Mouse (Mus musculus) E14TG2a.4 (cell line): ENCODE results near the gene Nedd4.

Experiments
- CTCF ChIP-seq: conservative IDR thresholded peaks from 2 replicates; pipeline ENCODE4 v1.5.1; 2014; ENCODE audit warnings: low read length
- NANOG ChIP-seq: IDR thresholded peaks from 2 replicates; pipeline ENCODE4 v1.6.1; 2014; ENCODE audit warnings: borderline replicate concordance, low read length, mixed read lengths
- POU5F1 ChIP-seq: IDR thresholded peaks from 2 replicates; pipeline ENCODE4 v1.6.1; 2014; ENCODE audit warnings: low read length, borderline replicate concordance

DNA sequence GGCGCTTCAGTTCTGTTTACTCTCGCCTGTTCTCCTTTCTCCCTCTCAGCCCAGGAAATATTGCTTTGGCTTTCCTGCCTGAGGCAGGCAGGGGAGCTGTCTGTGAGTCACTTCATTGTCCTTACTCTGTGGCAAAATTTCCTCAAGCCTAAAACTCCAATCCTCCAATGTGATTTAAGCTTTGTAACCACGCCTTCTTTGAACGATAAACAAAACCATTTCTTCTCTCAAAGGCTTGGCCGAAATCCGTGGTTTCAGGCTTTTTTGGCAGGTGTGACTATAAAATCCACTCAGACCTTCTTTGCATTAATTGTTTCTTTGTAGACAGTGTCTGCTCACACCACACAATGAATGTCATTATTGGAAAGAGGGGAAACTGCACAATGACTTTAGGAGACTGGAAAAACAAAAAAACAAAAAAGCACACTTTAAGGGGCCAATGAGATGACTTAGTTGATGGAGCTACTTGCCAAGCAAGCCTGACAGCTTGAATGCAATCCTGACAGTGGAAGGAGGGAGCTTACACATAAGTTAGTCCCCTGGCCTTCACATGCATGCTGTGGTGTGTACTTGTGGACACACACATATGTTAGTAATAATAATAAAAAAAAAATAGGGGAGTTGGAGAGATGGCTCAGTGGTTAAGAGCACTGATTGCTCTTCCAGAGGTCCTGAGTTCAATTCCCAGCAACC lies 17.6 kb upstream of the Nedd4 start:
- no peak for TF ChIP-seq CTCF
- no peak for TF ChIP-seq POU5F1
- no peak for TF ChIP-seq NANOG
